Mouse (Mus musculus): ENCODE results near the gene Slc52a3.

DNA sequence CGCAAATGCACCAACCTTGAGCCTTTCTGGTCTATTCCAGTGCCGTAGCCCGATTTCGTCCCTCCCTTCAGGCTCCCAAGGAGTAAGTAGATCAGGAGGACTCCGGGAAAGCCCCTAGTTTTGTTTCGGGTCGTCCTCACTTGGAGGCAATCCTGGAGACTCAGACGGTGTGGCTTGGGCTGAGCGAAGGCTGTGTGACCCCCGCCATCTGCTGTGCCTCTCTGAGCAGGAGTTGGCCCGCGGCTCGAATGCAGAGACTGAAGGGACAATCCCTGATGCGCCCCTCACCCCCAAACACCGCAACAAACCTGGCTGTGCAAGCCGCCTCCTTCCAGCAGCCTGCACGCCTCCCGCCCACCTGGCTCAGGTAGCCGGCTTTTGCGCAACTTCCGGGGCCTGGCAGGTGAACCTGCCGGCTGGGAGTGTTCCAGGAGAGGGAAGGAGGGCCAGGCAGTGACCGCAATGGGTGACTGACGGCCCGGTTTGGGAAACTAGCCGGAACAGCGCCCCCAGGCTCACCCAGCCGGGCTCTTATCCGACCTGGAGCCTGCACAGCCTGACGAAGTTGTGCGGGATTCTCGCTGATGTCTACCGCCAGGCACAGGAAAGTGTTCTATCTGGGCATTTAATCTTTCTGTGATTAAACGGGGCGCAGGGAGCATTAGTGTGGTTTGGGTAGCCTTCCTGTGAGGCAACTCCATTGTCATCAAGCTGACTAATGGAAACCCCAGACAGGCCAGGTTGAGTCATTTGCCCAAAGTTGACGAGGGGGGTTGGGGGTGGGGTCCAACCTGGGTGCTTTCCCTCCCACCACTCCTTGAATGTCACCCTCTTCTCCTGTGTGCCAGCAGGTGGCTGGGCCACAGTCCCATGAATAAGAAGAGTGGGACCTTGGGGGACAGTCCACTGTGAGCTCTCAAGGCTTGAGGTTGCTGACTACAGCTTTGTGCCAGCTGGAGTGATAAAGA lies 22.4 kb upstream of the Slc52a3 start:
- peak; percentile 23; the same call in 1 of the 2 replicates for TF ChIP-seq CTCF (IDR thresholded peaks at IDR 0.05; ENCODE audit: borderline replicate concordance, extremely low read depth, insufficient read depth, insufficient read length)
- TF ChIP-seq POLR2A (IDR thresholded peaks at IDR 0.05; ENCODE audit: borderline replicate concordance, extremely low read depth, insufficient read depth, insufficient read length, poor library complexity, severe bottlenecking): no peak

All from brain, embryonic 14.5 days (tissue).